Mouse (Mus musculus): ENCODE data around the gene Sgms1.

DNA sequence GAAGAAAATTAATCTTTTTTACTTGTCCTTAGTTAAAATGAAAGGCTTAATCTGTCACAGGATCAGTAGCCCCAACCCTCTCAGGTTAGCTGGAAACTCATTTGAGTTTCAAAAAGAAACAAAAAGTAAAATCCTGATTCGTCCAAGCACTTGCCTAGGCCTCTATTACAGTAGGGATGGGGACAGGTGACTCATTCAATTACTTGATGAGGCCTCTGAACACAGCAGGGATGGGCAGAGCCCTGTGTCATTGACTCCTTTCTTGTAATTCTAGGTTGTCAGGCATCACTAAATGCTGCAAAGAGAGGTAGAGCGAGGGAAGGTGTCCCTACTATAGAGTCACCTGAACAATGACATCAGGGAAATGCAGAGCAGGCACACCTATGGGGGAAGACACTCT, 115.4 kb downstream of the Sgms1 start:
- TF ChIP-seq CTCF (IDR thresholded peaks at IDR 0.05; ENCODE audit: insufficient read depth, low read length): no peak
- no peak for TF ChIP-seq POLR2A (IDR thresholded peaks at IDR 0.05; ENCODE audit: borderline replicate concordance, extremely low read depth, low read depth, low read length)

All from lung, adult 2 months (tissue).